In genomic region chr5:31876216-31876974, GRCm38 (mm10) we compare ENCODE assay signal across 10 mouse cellular contexts.
DNase-seq lines count a peak whose midpoint lies in the region; ATAC-seq and TF ChIP-seq lines count a peak whose summit lies in the region.
"Had no signal": no experiment of that assay in that cellular context is flagged by ENCODE, and none has a peak within 500 bp of the region (broad histone marks: within the 10 kb centered on the region; RNA-seq: fewer than 3 reads in every experiment).

No protein-coding gene starts in this region.

- intact Hi-C loops in heart, postnatal 25 days (cut with DNase I): loop anchor here (5.0 kb wide), 1 partner anchor 261 kb away; the partner anchor contains the start of gene Fosl2

- no peak for ATAC-seq in limb, embryonic 13.5 days (ENCODE audit: low FRiP score, low read depth)
- no peak for ATAC-seq in monocyte, adult 5-6 weeks (replicated peaks; ENCODE audit: insufficient number of reproducible peaks, low FRiP score, low TSS enrichment, poor library complexity, severe bottlenecking)

- H3K27me3 ChIP-seq in limb, embryonic 13.5 days: no peaks in the 10 kb centered on the region
- H3K27me3 ChIP-seq in limb, embryonic 10.5 days (ENCODE audit: low read depth, poor library complexity, severe bottlenecking): no peaks in the 10 kb centered on the region
- no peaks in the 10 kb centered on the region for H3K27me3 ChIP-seq in myocyte (ENCODE audit: control insufficient read depth, insufficient read depth, insufficient read length)
- H3K27me3 ChIP-seq: embryonic facial prominence, embryonic 13.5 days; hindbrain, embryonic 13.5 days had no signal

- H3K4me2 ChIP-seq in limb, embryonic 13.5 days (replicated peaks): no peak overlapping the region
- peak overlapping the region; percentile 57 for H3K4me2 ChIP-seq in myocyte (ENCODE audit: low read depth)
- H3K4me2 ChIP-seq: embryonic facial prominence, embryonic 13.5 days; hindbrain, embryonic 13.5 days had no signal

- H3ac ChIP-seq in myocyte (ENCODE audit: control insufficient read depth, insufficient read length): no peak overlapping the region

- H3K4me1 ChIP-seq in limb, embryonic 13.5 days: 0 out of 2 replicates have a peak, but pooled peaks cover 3% of the 10 kb centered on the region
- H3K4me1 ChIP-seq in limb, embryonic 10.5 days: no peaks in the 10 kb centered on the region
- H3K4me1 ChIP-seq: hindbrain, embryonic 13.5 days had no signal

- H3K79me2 ChIP-seq in myocyte (ENCODE audit: control insufficient read depth, insufficient read depth): no peaks in the 10 kb centered on the region

- H3K4me3 ChIP-seq in limb, embryonic 13.5 days: no peak overlapping the region
- no peak overlapping the region for H3K4me3 ChIP-seq in limb, embryonic 10.5 days
- H3K4me3 ChIP-seq in myocyte: no peak overlapping the region
- H3K4me3 ChIP-seq: embryonic facial prominence, embryonic 13.5 days; hindbrain, embryonic 13.5 days had no signal

- H3K27ac ChIP-seq in limb, embryonic 13.5 days: peak overlapping the region; percentile 6; the same call in 1 of the 2 replicates
- H3K27ac ChIP-seq in limb, embryonic 10.5 days: no peak overlapping the region
- H3K27ac ChIP-seq: embryonic facial prominence, embryonic 13.5 days; hindbrain, embryonic 13.5 days had no signal

- DNase-seq in limb, embryonic 10.5 days (ENCODE audit: low spot score): no peak
- DNase-seq in fibroblast of lung, adult 2 months (ENCODE audit: low read depth): peak; percentile 80
- peak; percentile 40 for DNase-seq in heart, postnatal 25 days (ENCODE audit: low spot score)
- no peak for DNase-seq in urinary bladder, adult 2 months (ENCODE audit: low spot score)
- DNase-seq in adrenal gland, postnatal 25 days: no peak

- WGBS in limb, embryonic 13.5 days: 68% methylated on average over 8 of the region's 8 CpGs
- 87% methylated on average over 8 of the region's 8 CpGs for WGBS in limb, embryonic 10.5 days

- no peak overlapping the region for H3K9ac ChIP-seq in limb, embryonic 13.5 days
- H3K9ac ChIP-seq: embryonic facial prominence, embryonic 13.5 days; hindbrain, embryonic 13.5 days had no signal

- H3K9me3 ChIP-seq in limb, embryonic 13.5 days: no peaks in the 10 kb centered on the region
- H3K9me3 ChIP-seq in limb, embryonic 10.5 days (replicated peaks): no peaks in the 10 kb centered on the region
- H3K9me3 ChIP-seq: embryonic facial prominence, embryonic 13.5 days; hindbrain, embryonic 13.5 days had no signal

- no peak for TF ChIP-seq POLR2A in myocyte (IDR thresholded peaks at IDR 0.05; ENCODE audit: insufficient read length, low read depth)

- H3K36me3 ChIP-seq in limb, embryonic 13.5 days: no peaks in the 10 kb centered on the region
- H3K36me3 ChIP-seq in limb, embryonic 10.5 days: no peaks in the 10 kb centered on the region
- no peaks in the 10 kb centered on the region for H3K36me3 ChIP-seq in myocyte (ENCODE audit: control insufficient read depth, insufficient read depth)
- H3K36me3 ChIP-seq: embryonic facial prominence, embryonic 13.5 days; hindbrain, embryonic 13.5 days had no signal

TF ChIP-seq in myocyte, 11 proteins besides CTCF, POLR2A, EP300 and RAD21:
- TF ChIP-seq MYOD1 (IDR thresholded peaks at IDR 0.05; ENCODE audit: control insufficient read depth in 1 of 3, insufficient read length in 2 of 3, low read depth in 2 of 3) (peak in 2 of 3 experiments; percentile 68 to 80), SRF (IDR thresholded peaks at IDR 0.05; ENCODE audit: control insufficient read depth, insufficient read length, low read depth) (no peak), MYOG (IDR thresholded peaks at IDR 0.05; ENCODE audit: control insufficient read depth in 1 of 3, insufficient read depth in 1 of 3, insufficient read length in 2 of 3, low read depth in 2 of 3) (peak in 1 of 3 experiments; percentile 23)

Comparison
In these comparisons a context has a peak if more than half of its experiments do, and no peak if none do; other contexts are left out.
1. DNase-seq: peak in fibroblast of lung, adult 2 months (single experiment) and heart, postnatal 25 days (single experiment); none in limb, embryonic 10.5 days (single experiment), urinary bladder, adult 2 months (single experiment) and adrenal gland, postnatal 25 days (single experiment).